Mouse (Mus musculus) gastrocnemius, adult 2 months (tissue): ENCODE measurements around the gene Carmil2. TPM values are rescaled to one million over a fixed set of nuclear protein-coding genes. Genes with fewer than 3 reads are reported as not detected.
A peak's percentile ranks its signal among the peaks of the same experiment; 100 is the strongest.

Source experiments
- DNase-seq: peaks from one replicate; pipeline ENCODE4 v3.0.0; 2022
- H3K27ac ChIP-seq: fragments of 200-600 bp; 2 replicates; pipeline ENCODE4 v1.8.1; 2022; ENCODE audit warnings: mild to moderate bottlenecking
- H3K4me3 ChIP-seq: fragments of 200-600 bp; 2 replicates; pipeline ENCODE4 v1.8.1; 2022; ENCODE audit warnings: mild to moderate bottlenecking, moderate library complexity
- CTCF ChIP-seq: fragments of 200-600 bp; IDR thresholded peaks from 2 replicates; pipeline ENCODE4 v1.8.1; 2022; ENCODE audit warnings: antibody characterized with exemption, mild to moderate bottlenecking, moderate library complexity
- intact Hi-C: fragments of 180-260 bp; cut with DNase I; formaldehyde crosslinking; loops from one replicate; pipeline ENCODE4 v1.15.1; 2025
- total RNA-seq, 2 experiments: library from RNA; stranded (reverse); gene quantifications; 2 replicates each; pipeline ENCODE4 v1.2.3; 2021

Carmil2 gene
- total RNA-seq, 2 experiments from 2014 or later, result 0.17 TPM; not detected in 1

GRCm38 (mm10) chr8:105687512-105687911, 1.4 kb downstream of the Carmil2 start:
- H3K27ac ChIP-seq, result no peak overlapping the region
- DNase-seq, result no peak
- intact Hi-C loops, result loop anchor here (10.0 kb wide), 1 partner anchor 93 kb away; no protein-coding TSS in a partner anchor
- no peak overlapping the region for H3K4me3 ChIP-seq
- no peak for TF ChIP-seq CTCF

GRCm38 (mm10) chr8:105688242-105688752, 2.2 kb downstream of the Carmil2 start:
- DNase-seq, result no peak
- Histone ChIP-seq H3K27ac (no peak overlapping the region), H3K4me3 (no peak overlapping the region)
- intact Hi-C loops, result loop anchor here (10.0 kb wide), 1 partner anchor 93 kb away; no protein-coding TSS in a partner anchor
- TF ChIP-seq CTCF, result no peak

DNA sequence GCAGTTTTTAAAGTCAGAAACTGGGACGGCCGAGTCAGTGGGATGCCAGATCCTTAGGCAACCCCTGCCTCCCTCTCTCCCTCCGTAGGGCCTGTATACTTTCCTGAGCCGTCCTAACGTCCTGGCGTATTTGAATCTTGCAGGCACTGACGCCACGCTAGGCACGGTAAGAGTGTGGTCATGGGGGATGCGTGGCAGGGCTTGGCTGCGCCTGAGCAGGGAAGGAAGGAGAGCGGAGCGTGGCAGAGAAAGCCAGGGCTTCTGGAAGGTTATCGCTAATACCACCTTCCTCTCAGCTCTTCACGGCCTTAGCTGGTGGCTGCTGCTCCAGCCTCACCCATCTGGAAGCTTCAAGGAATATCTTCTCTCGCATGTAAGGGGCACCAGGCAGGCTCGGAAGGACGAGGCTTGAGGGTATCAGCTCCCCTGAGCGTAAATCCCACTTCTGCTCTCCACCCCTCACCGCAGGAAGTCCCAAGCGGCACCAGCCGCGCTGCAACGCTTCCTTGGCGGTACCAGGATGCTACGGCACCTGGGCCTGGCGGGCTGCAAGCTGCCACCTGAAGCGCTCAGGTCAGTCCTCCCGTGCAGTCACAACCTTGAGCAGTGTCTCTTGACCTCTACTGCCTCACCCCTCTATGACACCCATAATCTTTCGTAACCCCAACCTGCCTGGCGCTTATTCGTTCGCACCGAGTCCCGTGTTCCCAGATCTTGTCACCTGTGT, 3.3 kb downstream of the Carmil2 start:
- intact Hi-C loops, result loop anchor here (10.0 kb wide), 1 partner anchor 95 kb away; no protein-coding TSS in a partner anchor
- H3K4me3 ChIP-seq, result no peak overlapping the region
- no peak for DNase-seq
- no peak for TF ChIP-seq CTCF
- no peak overlapping the region for H3K27ac ChIP-seq

GRCm38 (mm10) chr8:105689983-105690360, 3.9 kb downstream of the Carmil2 start:
- intact Hi-C loops, result loop anchor here (10.0 kb wide), 1 partner anchor 95 kb away; no protein-coding TSS in a partner anchor
- TF ChIP-seq CTCF, result no peak
- Histone ChIP-seq H3K27ac (no peak overlapping the region), H3K4me3 (no peak overlapping the region)
- DNase-seq, result no peak

GRCm38 (mm10) chr8:105690978-105691377, 4.9 kb downstream of the Carmil2 start:
- Histone ChIP-seq H3K27ac (no peak overlapping the region), H3K4me3 (no peak overlapping the region)
- DNase-seq, result no peak
- no peak for TF ChIP-seq CTCF
- intact Hi-C loops, result no loop called here

- intact Hi-C loops, result no loop called here
- Histone ChIP-seq H3K4me3 (no peak overlapping the region), H3K27ac (no peak overlapping the region)
- TF ChIP-seq CTCF, result no peak
- no peak for DNase-seq
Observed at GRCm38 (mm10) chr8:105692449-105693182, 6.5 kb downstream of the Carmil2 start.

DNA sequence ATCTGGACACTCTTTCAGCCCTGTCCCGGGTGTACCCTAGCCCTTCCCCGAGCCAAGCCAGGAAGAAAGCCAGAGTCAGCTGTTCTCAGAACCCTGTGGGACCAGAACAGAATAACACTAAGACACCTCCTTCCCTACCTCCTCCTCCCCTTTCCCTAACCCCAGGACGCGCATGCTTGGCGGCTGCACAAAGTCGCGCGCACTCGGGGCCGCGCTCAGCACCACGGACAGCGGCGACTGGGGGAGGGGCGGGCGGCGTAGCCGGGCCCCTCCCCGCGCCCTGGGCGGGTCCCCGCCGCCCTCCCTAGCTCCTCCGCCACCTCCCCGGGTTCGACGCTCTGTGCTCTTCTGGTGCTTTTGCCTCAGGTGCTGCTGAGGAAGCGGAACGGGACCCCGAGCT, 7.6 kb downstream of the Carmil2 start:
- Histone ChIP-seq H3K4me3 (peak overlapping the region; percentile 71), H3K27ac (no peak overlapping the region)
- intact Hi-C loops, result no loop called here
- DNase-seq, result peak; percentile 78
- no peak for TF ChIP-seq CTCF

DNA sequence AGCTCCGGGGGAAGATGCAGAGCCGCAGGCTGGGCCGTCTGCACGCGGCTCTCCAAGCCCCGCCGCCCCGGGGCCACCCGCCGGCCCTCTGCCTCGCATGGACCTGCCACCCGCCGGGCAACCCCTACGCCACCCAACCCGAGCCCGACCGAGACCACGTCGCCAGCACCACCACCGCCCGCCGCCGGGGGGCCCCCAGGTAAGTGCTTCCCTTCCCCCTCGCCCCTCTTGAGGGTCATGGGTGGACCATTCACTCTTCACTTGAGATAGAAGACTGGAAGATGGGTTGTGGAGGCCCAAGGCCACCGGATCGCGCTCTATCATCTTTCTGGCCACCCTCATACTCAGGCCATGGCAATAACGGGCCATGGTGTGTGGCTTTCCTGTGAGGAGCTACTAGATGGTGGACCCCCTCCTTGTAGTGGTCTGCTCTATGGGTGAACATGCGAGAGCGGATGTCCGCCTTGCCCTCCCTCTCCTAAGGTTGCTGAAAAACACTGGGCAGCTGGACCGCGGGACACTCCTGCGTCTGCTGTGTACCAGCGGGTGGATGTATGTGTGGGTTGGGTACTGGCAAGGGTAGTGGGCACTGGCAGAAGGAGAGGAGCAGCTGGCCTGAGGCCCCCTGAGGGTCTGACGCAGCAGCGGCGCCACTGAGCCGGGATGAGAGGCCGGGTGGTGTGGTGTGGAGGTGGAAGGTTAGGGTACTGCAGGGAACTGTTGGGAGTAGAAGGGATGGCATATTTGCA, 8.2 kb downstream of the Carmil2 start:
- intact Hi-C loops, result no loop called here
- Histone ChIP-seq H3K4me3 (peak overlapping the region; percentile 71), H3K27ac (no peak overlapping the region)
- no peak for DNase-seq
- TF ChIP-seq CTCF, result 0 out of 2 replicates have a peak, but pooled peaks have one; percentile 8

DNA sequence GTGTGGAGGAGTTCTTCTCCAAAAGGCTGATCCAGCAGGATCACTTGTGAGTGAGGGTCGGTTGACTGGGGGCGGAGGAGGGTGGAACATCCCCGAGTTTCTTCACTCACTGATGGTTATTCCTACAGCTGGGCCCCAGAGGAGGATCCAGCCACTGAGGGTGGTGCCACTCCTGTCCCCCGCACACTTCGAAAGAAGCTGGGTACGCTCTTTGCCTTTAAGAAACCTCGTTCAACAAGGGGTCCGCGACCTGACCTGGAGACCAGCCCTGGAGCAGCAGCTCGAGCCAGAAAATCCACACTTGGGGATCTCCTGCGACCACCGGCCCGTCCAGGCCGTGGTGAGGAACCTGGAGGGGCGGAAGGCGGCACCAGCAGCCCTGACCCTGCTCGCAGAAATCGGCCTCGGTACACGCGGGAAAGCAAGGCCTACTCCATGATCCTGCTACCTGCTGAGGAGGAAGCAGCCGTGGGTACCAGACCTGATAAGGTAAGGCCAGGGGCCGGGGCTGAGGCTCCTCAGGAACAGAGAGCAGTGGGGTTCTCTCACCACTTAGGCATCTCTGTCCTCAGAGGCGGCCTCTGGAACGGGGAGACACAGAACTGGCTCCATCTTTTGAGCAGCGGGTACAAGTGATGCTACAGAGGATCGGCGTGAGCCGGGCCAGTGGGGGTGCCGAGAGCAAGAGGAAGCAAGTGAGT, 9.2 kb downstream of the Carmil2 start:
- Histone ChIP-seq H3K27ac (no peak overlapping the region), H3K4me3 (no peak overlapping the region)
- intact Hi-C loops, result no loop called here
- TF ChIP-seq CTCF, result no peak
- DNase-seq, result no peak

- DNase-seq, result no peak
- no peak overlapping the region for H3K27ac ChIP-seq
- no peak overlapping the region for H3K4me3 ChIP-seq
- TF ChIP-seq CTCF, result no peak
- intact Hi-C loops, result no loop called here
Observed at GRCm38 (mm10) chr8:105697196-105697780, 11.2 kb downstream of the Carmil2 start.

DNA sequence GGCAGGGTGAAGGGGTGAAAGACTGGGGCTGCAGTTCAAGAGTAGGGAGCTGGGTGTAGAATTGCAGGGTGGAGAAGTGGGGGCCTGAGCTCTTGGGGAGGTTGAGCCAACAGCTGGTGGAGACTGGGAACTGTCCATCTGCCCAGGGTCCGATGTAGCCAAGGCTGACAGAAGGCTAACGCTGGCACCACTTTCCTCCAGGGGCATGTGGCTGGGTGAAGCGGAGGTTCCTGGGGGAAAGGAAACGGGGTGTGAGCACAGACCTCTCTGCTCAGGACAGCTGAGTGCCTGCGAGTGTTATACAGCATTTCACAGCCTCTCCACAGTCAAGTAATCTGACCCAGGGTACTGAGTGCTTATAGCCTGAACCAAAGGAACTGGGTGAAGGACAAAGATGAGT, 12.7 kb downstream of the Carmil2 start:
- no peak for TF ChIP-seq CTCF
- DNase-seq, result no peak
- H3K27ac ChIP-seq, result no peak overlapping the region
- intact Hi-C loops, result no loop called here
- H3K4me3 ChIP-seq, result no peak overlapping the region
